Mouse (Mus musculus) kidney, postnatal 0 days (tissue): ENCODE measurements around the gene Gcsam. TPM values are rescaled to one million over a fixed set of nuclear protein-coding genes. Genes with fewer than 3 reads are reported as not detected.
A peak's percentile ranks its signal among the peaks of the same experiment; 100 is the strongest.

Experiments
- ATAC-seq: fragments of 200-750 bp; cut with Nextera tagmentation; replicated peaks from 2 replicates; pipeline ENCODE4 v1.8.0; 2017; ENCODE audit warnings: low read depth, moderate number of reproducible peaks, moderate TSS enrichment, moderate library complexity; ENCODE audit not compliant: low FRiP score
- DNase-seq: peaks from one replicate; pipeline ENCODE4 v3.0.0-alpha.2; 2016; ENCODE audit warnings: low spot score
- H3K27ac ChIP-seq: fragments of 300-500 bp; sonication (generic); 2 replicates; pipeline ENCODE4 v1.5.1; 2014; ENCODE audit warnings: mild to moderate bottlenecking
- H3K27me3 ChIP-seq: fragments of 300-500 bp; sonication (generic); 2 replicates; pipeline ENCODE4 v1.6.1; 2014; ENCODE audit warnings: low read length, mixed read lengths; ENCODE audit not compliant: insufficient read depth
- H3K36me3 ChIP-seq: fragments of 300-500 bp; sonication (generic); 2 replicates; pipeline ENCODE4 v1.6.1; 2014; ENCODE audit warnings: low read length, mixed read lengths; ENCODE audit not compliant: insufficient read depth
- H3K4me1 ChIP-seq: fragments of 300-500 bp; sonication (generic); replicated peaks from 2 replicates; pipeline ENCODE4 v1.6.1; 2014; ENCODE audit warnings: antibody characterized with exemption, low read length, mixed read lengths; ENCODE audit not compliant: insufficient read depth
- H3K4me2 ChIP-seq: fragments of 300-500 bp; sonication (generic); 2 replicates; pipeline ENCODE4 v1.6.1; 2014; ENCODE audit warnings: mild to moderate bottlenecking, low read length, moderate library complexity, mixed read lengths
- H3K4me3 ChIP-seq: fragments of 300-500 bp; sonication (generic); replicated peaks from 2 replicates; pipeline ENCODE4 v1.5.1; 2014; ENCODE audit warnings: low read depth, low read length
- H3K9ac ChIP-seq: fragments of 300-500 bp; sonication (generic); 2 replicates; pipeline ENCODE4 v1.6.1; 2014; ENCODE audit warnings: low read depth, low read length
- H3K9me3 ChIP-seq: fragments of 300-500 bp; sonication (generic); replicated peaks from 2 replicates; pipeline ENCODE4 v1.6.1; 2016; ENCODE audit warnings: low read length, inconsistent platforms, mixed read lengths
- CTCF ChIP-seq: IDR thresholded peaks from 2 replicates; pipeline ENCODE4 v1.5.1; 2016; ENCODE audit warnings: antibody characterized with exemption, low read depth, mild to moderate bottlenecking, moderate library complexity
- WGBS: fragments of 180-500 bp; shearing (Covaris S2); extraction: QIAGEN DNeasy Blood & Tissue Kit; methylation state at CpG from one replicate; pipeline ENCODE4 v1.1.7; 2014; 5-methylcytosine and 5-hydroxymethylcytosine counted together
- polyA plus RNA-seq: library from polyadenylated mRNA; unstranded; fragments of >200 nt; fragmentation: Nextera tagmentation; extraction: Ambion mirVana; gene quantifications from 2 replicates; pipeline ENCODE4 v1.2.1, GENCODE M21; 2015

Gene Gcsam
- polyA plus RNA-seq, 1 experiment from 2014 or later = 0.16 TPM

GRCm38 (mm10) chr16:45654465-45654864 is 44.3 kb downstream of the Gcsam start:
- no peak for DNase-seq

DNA sequence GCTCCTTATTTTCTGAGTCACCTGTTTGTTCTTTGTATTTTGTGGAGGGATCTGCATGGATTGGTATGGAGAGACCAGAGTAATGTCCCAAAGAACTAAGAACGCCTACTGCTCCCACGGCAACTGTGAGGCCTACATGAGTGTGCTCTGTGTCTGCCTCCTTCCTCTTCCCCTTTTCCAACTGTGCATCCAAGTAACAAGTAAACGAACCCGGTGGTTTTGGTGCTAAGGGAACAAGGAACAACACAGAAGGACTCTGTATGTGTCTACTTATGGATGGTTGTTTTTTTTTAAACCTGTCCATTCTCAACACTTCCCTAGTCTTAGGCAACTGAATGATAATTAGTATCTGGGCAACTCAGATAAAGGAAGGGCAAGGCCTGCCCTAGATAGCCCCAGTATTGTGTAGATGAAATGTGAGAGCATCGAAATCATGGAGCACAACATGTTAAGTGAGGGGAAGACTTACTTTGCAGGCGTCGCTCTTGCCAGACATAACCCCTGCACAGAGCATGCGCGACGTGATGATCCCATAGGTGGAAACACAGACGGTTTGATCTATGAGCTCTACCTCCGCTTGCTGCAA is 47.5 kb downstream of the Gcsam start:
- WGBS = 90% methylated on average over 12 of the region's 12 CpGs
- peaks cover 6% of the 10 kb centered on the region; the same call in 1 of the 2 replicates for H3K4me1 ChIP-seq
- H3K4me2 ChIP-seq = no peak overlapping the region
- 0 out of 2 replicates have a peak, but pooled peaks cover 3% of the 10 kb centered on the region for H3K27me3 ChIP-seq
- H3K27ac ChIP-seq = no peak overlapping the region
- no peak for DNase-seq
- H3K4me3 ChIP-seq = no peak overlapping the region
- no peak for TF ChIP-seq CTCF
- H3K9ac ChIP-seq = no peak overlapping the region
- no peaks in the 10 kb centered on the region for H3K9me3 ChIP-seq
- H3K36me3 ChIP-seq = no peaks in the 10 kb centered on the region
- no peak for ATAC-seq

More at GRCm38 (mm10) chr16:45654465-45654864, 44.3 kb downstream of the Gcsam start:
- Histone ChIP-seq H3K4me1 (peaks cover 6% of the 10 kb centered on the region; the same call in 1 of the 2 replicates), H3K9ac (no peak overlapping the region), H3K36me3 (no peaks in the 10 kb centered on the region), H3K4me3 (peak overlapping the region; percentile 38; the same call in 1 of the 2 replicates), H3K4me2 (peak overlapping the region; percentile 89; the same call in 1 of the 2 replicates), H3K27me3 (0 out of 2 replicates have a peak, but pooled peaks cover 3% of the 10 kb centered on the region), H3K9me3 (no peaks in the 10 kb centered on the region), H3K27ac (no peak overlapping the region)
- no peak for ATAC-seq
- whole genome bisulfite sequencing = 60% methylated on average over 9 of the region's 9 CpGs
- TF ChIP-seq CTCF = no peak

- Histone ChIP-seq H3K4me2 (no peak overlapping the region), H3K4me3 (no peak overlapping the region), H3K27me3 (0 out of 2 replicates have a peak, but pooled peaks cover 3% of the 10 kb centered on the region), H3K27ac (no peak overlapping the region), H3K36me3 (no peaks in the 10 kb centered on the region), H3K9me3 (no peaks in the 10 kb centered on the region), H3K9ac (no peak overlapping the region), H3K4me1 (peaks cover 6% of the 10 kb centered on the region; the same call in 1 of the 2 replicates)
- DNase-seq = no peak
- no peak for ATAC-seq
- no peak for TF ChIP-seq CTCF
- 75% methylated on average over 1 of the region's 1 CpGs for WGBS
Observed at GRCm38 (mm10) chr16:45658248-45658647, 48.1 kb downstream of the Gcsam start.

GRCm38 (mm10) chr16:45659596-45659995 is 49.4 kb downstream of the Gcsam start:
- Histone ChIP-seq H3K4me1 (no peaks in the 10 kb centered on the region), H3K36me3 (no peaks in the 10 kb centered on the region), H3K27me3 (0 out of 2 replicates have a peak, but pooled peaks cover under 1% of the 10 kb centered on the region), H3K27ac (no peak overlapping the region), H3K4me3 (no peak overlapping the region), H3K4me2 (no peak overlapping the region), H3K9me3 (no peaks in the 10 kb centered on the region), H3K9ac (no peak overlapping the region)
- no peak for DNase-seq
- ATAC-seq = no peak
- no peak for TF ChIP-seq CTCF
- WGBS = 83% methylated on average over 4 of the region's 4 CpGs

GRCm38 (mm10) chr16:45662381-45662780 is 52.2 kb downstream of the Gcsam start:
- no peaks in the 10 kb centered on the region for H3K36me3 ChIP-seq
- no peak overlapping the region for H3K9ac ChIP-seq
- no peak for DNase-seq
- no peak overlapping the region for H3K4me3 ChIP-seq
- no peak overlapping the region for H3K27ac ChIP-seq
- H3K9me3 ChIP-seq = no peaks in the 10 kb centered on the region
- no peaks in the 10 kb centered on the region for H3K4me1 ChIP-seq
- no peaks in the 10 kb centered on the region for H3K27me3 ChIP-seq
- no peak overlapping the region for H3K4me2 ChIP-seq
- no peak for TF ChIP-seq CTCF
- ATAC-seq = no peak

DNA sequence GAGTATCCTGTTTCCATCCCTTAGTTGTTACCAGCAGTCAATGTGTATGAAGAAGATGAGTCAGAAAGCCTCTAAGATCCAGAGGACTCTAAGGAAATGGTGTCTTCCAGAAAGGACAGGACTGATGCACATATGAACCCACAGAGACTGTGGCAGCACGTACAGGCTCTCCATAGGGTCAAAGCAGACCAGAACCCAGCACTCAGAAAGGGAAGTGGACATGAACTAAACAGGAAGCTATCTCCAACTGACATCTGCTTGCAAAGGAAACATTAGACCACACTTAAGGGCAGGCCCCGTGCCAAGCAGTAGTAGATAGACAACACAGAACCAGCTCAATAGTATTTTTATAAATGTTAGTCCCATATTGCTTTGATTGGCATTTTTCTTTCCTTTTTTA is 56.0 kb downstream of the Gcsam start:
- no peak overlapping the region for H3K27ac ChIP-seq
- no peak overlapping the region for H3K4me3 ChIP-seq
- no peak for DNase-seq
- no peak overlapping the region for H3K9ac ChIP-seq
- H3K36me3 ChIP-seq = no peaks in the 10 kb centered on the region
- H3K4me1 ChIP-seq = no peaks in the 10 kb centered on the region
- no peak for ATAC-seq
- TF ChIP-seq CTCF = no peak
- WGBS = 64% methylated on average over 2 of the region's 2 CpGs
- H3K9me3 ChIP-seq = no peaks in the 10 kb centered on the region
- no peaks in the 10 kb centered on the region for H3K27me3 ChIP-seq
- H3K4me2 ChIP-seq = no peak overlapping the region
